Mouse (Mus musculus) kidney, postnatal 0 days (tissue): ENCODE data around the gene Higd2a. TPM values are rescaled to one million over a fixed set of nuclear protein-coding genes. Genes with fewer than 3 reads are reported as not detected.

Source experiments
- ATAC-seq: fragments of 200-750 bp; cut with Nextera tagmentation; replicated peaks from 2 replicates; pipeline ENCODE4 v1.8.0; 2017; ENCODE audit warnings: low read depth, moderate number of reproducible peaks, moderate TSS enrichment, moderate library complexity; ENCODE audit not compliant: low FRiP score
- DNase-seq: peaks from one replicate; pipeline ENCODE4 v3.0.0-alpha.2; 2016; ENCODE audit warnings: low spot score
- H3K27ac ChIP-seq: fragments of 300-500 bp; sonication (generic); 2 replicates; pipeline ENCODE4 v1.5.1; 2014; ENCODE audit warnings: mild to moderate bottlenecking
- H3K27me3 ChIP-seq: fragments of 300-500 bp; sonication (generic); 2 replicates; pipeline ENCODE4 v1.6.1; 2014; ENCODE audit warnings: low read length, mixed read lengths; ENCODE audit not compliant: insufficient read depth
- H3K36me3 ChIP-seq: fragments of 300-500 bp; sonication (generic); 2 replicates; pipeline ENCODE4 v1.6.1; 2014; ENCODE audit warnings: low read length, mixed read lengths; ENCODE audit not compliant: insufficient read depth
- H3K4me1 ChIP-seq: fragments of 300-500 bp; sonication (generic); replicated peaks from 2 replicates; pipeline ENCODE4 v1.6.1; 2014; ENCODE audit warnings: antibody characterized with exemption, low read length, mixed read lengths; ENCODE audit not compliant: insufficient read depth
- H3K4me2 ChIP-seq: fragments of 300-500 bp; sonication (generic); 2 replicates; pipeline ENCODE4 v1.6.1; 2014; ENCODE audit warnings: mild to moderate bottlenecking, low read length, moderate library complexity, mixed read lengths
- H3K4me3 ChIP-seq: fragments of 300-500 bp; sonication (generic); replicated peaks from 2 replicates; pipeline ENCODE4 v1.5.1; 2014; ENCODE audit warnings: low read depth, low read length
- H3K9ac ChIP-seq: fragments of 300-500 bp; sonication (generic); 2 replicates; pipeline ENCODE4 v1.6.1; 2014; ENCODE audit warnings: low read depth, low read length
- H3K9me3 ChIP-seq: fragments of 300-500 bp; sonication (generic); replicated peaks from 2 replicates; pipeline ENCODE4 v1.6.1; 2016; ENCODE audit warnings: low read length, inconsistent platforms, mixed read lengths
- CTCF ChIP-seq: IDR thresholded peaks from 2 replicates; pipeline ENCODE4 v1.5.1; 2016; ENCODE audit warnings: antibody characterized with exemption, low read depth, mild to moderate bottlenecking, moderate library complexity
- whole genome bisulfite sequencing: fragments of 180-500 bp; shearing (Covaris S2); extraction: QIAGEN DNeasy Blood & Tissue Kit; methylation state at CpG from one replicate; pipeline ENCODE4 v1.1.7; 2014; 5-methylcytosine and 5-hydroxymethylcytosine counted together
- polyA plus RNA-seq: library from polyadenylated mRNA; unstranded; fragments of >200 nt; fragmentation: Nextera tagmentation; extraction: Ambion mirVana; gene quantifications from 2 replicates; pipeline ENCODE4 v1.2.1, GENCODE M21; 2015

Higd2a gene
- polyA plus RNA-seq, 1 experiment from 2014 or later, result 317 TPM

- Histone ChIP-seq H3K4me3 (no peak overlapping the region), H3K36me3 (peaks cover 43% of the 10 kb centered on the region), H3K27me3 (no peaks in the 10 kb centered on the region), H3K4me1 (peaks cover 12% of the 10 kb centered on the region; the same call in 1 of the 2 replicates), H3K9me3 (no peaks in the 10 kb centered on the region), H3K4me2 (no peak overlapping the region), H3K27ac (no peak overlapping the region), H3K9ac (no peak overlapping the region)
- no peak for TF ChIP-seq CTCF
- no peak for DNase-seq
- ATAC-seq, result no peak
- 87% methylated on average over 21 of the region's 21 CpGs for WGBS
Measured at GRCm38 (mm10) chr13:54577652-54578507, 12.1 kb upstream of the Higd2a start.

GRCm38 (mm10) chr13:54581385-54581784, 8.6 kb upstream of the Higd2a start:
- Histone ChIP-seq H3K4me2 (no peak overlapping the region), H3K9me3 (no peaks in the 10 kb centered on the region), H3K36me3 (peaks cover 63% of the 10 kb centered on the region), H3K4me1 (0 out of 2 replicates have a peak, but pooled peaks cover 3% of the 10 kb centered on the region), H3K27ac (no peak overlapping the region), H3K9ac (no peak overlapping the region), H3K4me3 (no peak overlapping the region), H3K27me3 (no peaks in the 10 kb centered on the region)
- no peak for TF ChIP-seq CTCF
- no peak for ATAC-seq
- no peak for DNase-seq
- WGBS, result 76% methylated on average over 2 of the region's 2 CpGs

- Histone ChIP-seq H3K9me3 (no peaks in the 10 kb centered on the region), H3K27me3 (no peaks in the 10 kb centered on the region), H3K4me1 (no peaks in the 10 kb centered on the region), H3K36me3 (peaks cover 64% of the 10 kb centered on the region), H3K4me2 (no peak overlapping the region), H3K4me3 (no peak overlapping the region), H3K9ac (no peak overlapping the region), H3K27ac (no peak overlapping the region)
- TF ChIP-seq CTCF, result no peak
- no peak for ATAC-seq
- DNase-seq, result no peak
- WGBS, result 76% methylated on average over 10 of the region's 10 CpGs
Measured at GRCm38 (mm10) chr13:54582126-54582525, 7.9 kb upstream of the Higd2a start.

GRCm38 (mm10) chr13:54582860-54583259, 7.1 kb upstream of the Higd2a start:
- H3K36me3 ChIP-seq, result peaks cover 63% of the 10 kb centered on the region
- no peaks in the 10 kb centered on the region for H3K9me3 ChIP-seq
- no peaks in the 10 kb centered on the region for H3K27me3 ChIP-seq
- WGBS, result 86% methylated on average over 5 of the region's 5 CpGs
- no peak overlapping the region for H3K4me2 ChIP-seq
- DNase-seq (no peak), ATAC-seq (no peak)
- no peak overlapping the region for H3K9ac ChIP-seq
- no peaks in the 10 kb centered on the region for H3K4me1 ChIP-seq
- TF ChIP-seq CTCF, result no peak
- no peak overlapping the region for H3K4me3 ChIP-seq
- H3K27ac ChIP-seq, result no peak overlapping the region

- no peak overlapping the region for H3K9ac ChIP-seq
- no peaks in the 10 kb centered on the region for H3K9me3 ChIP-seq
- no peak overlapping the region for H3K4me2 ChIP-seq
- TF ChIP-seq CTCF, result no peak
- ATAC-seq (no peak), DNase-seq (no peak)
- no peaks in the 10 kb centered on the region for H3K27me3 ChIP-seq
- H3K36me3 ChIP-seq, result peaks cover 38% of the 10 kb centered on the region; the same call in 1 of the 2 replicates
- H3K4me3 ChIP-seq, result no peak overlapping the region
- no peak overlapping the region for H3K27ac ChIP-seq
- WGBS, result 82% methylated on average over 11 of the region's 11 CpGs
- no peaks in the 10 kb centered on the region for H3K4me1 ChIP-seq
Measured at GRCm38 (mm10) chr13:54585831-54586230, 4.2 kb upstream of the Higd2a start.

GRCm38 (mm10) chr13:54589414-54589995, 502 bp upstream of the Higd2a start:
- WGBS, result 1% methylated on average over 24 of the region's 24 CpGs
- Histone ChIP-seq H3K9ac (peak overlapping the region; percentile 71), H3K27ac (peak overlapping the region; percentile 85), H3K27me3 (no peaks in the 10 kb centered on the region), H3K4me2 (peak overlapping the region; percentile 74), H3K9me3 (no peaks in the 10 kb centered on the region), H3K4me3 (peak overlapping the region; percentile 61), H3K4me1 (no peaks in the 10 kb centered on the region), H3K36me3 (peaks cover 13% of the 10 kb centered on the region; the same call in 1 of the 2 replicates)
- DNase-seq, result no peak
- 0 out of 2 replicates have a peak, but pooled peaks have one; percentile 5 for ATAC-seq
- TF ChIP-seq CTCF, result no peak
